Mouse (Mus musculus) adipocyte (in vitro differentiated cells): ENCODE results near the gene Rundc1.
"Not testable (repeated sequence)": the region's sequence is repeated elsewhere in the genome, so short reads cannot be mapped to it uniquely, and the experiment has no call there.

Experiments
- DNase-seq: peaks from one replicate; pipeline ENCODE4 v3.0.0-alpha.2; 2016; ENCODE audit warnings: low spot score

The Rundc1 gene

GRCm38 (mm10) chr11:101424925-101425813, at the start of gene Rundc1, which contains the start of gene Ptges3l:
Gene Rundc1 (plus strand): TSS chr11:101425085.
Gene Ptges3l (minus strand): TSS chr11:101425333.
- peak; percentile 98 for DNase-seq

GRCm38 (mm10) chr11:101378196-101378595, 46.7 kb upstream of the Rundc1 start:
- not testable (repeated sequence) for DNase-seq

- peak; percentile 97 for DNase-seq
Observed at GRCm38 (mm10) chr11:101378926-101379325, 46.0 kb upstream of the Rundc1 start.

- no peak for DNase-seq
Observed at GRCm38 (mm10) chr11:101381817-101382216, 43.1 kb upstream of the Rundc1 start.

- DNase-seq = peak; percentile 94
Observed at GRCm38 (mm10) chr11:101395110-101395509, 29.8 kb upstream of the Rundc1 start.

GRCm38 (mm10) chr11:101415306-101415705, 9.6 kb upstream of the Rundc1 start:
- peak; percentile 36 for DNase-seq

- DNase-seq = peak; percentile 62
Observed at GRCm38 (mm10) chr11:101416433-101417100, 8.3 kb upstream of the Rundc1 start.

- DNase-seq = peak; percentile 75
Observed at GRCm38 (mm10) chr11:101417101-101417855, 7.6 kb upstream of the Rundc1 start, which contains the start of gene Aarsd1. Gene Aarsd1 (minus strand): TSS chr11:101417615.

- no peak for DNase-seq
Observed at GRCm38 (mm10) chr11:101418991-101419390, 5.9 kb upstream of the Rundc1 start.

GRCm38 (mm10) chr11:101419610-101420009, 5.3 kb upstream of the Rundc1 start:
- no peak for DNase-seq

GRCm38 (mm10) chr11:101420148-101420547, 4.7 kb upstream of the Rundc1 start:
- no peak for DNase-seq

- DNase-seq = no peak
Observed at GRCm38 (mm10) chr11:101424105-101424851, 607 bp upstream of the Rundc1 start, which contains the start of gene Gm27029. Gene Gm27029 (minus strand): TSS chr11:101424796.

- no peak for DNase-seq
Observed at GRCm38 (mm10) chr11:101426165-101426564, 1.3 kb downstream of the Rundc1 start.

- DNase-seq = no peak
Observed at GRCm38 (mm10) chr11:101431327-101431726, 6.4 kb downstream of the Rundc1 start.

GRCm38 (mm10) chr11:101433396-101433795, 8.5 kb downstream of the Rundc1 start:
- no peak for DNase-seq

- DNase-seq = no peak
Observed at GRCm38 (mm10) chr11:101435831-101436230, 10.9 kb downstream of the Rundc1 start.

- DNase-seq = no peak
Observed at GRCm38 (mm10) chr11:101436916-101437315, 12.0 kb downstream of the Rundc1 start.

- DNase-seq = not testable (repeated sequence)
Observed at GRCm38 (mm10) chr11:101438006-101438405, 13.1 kb downstream of the Rundc1 start.

GRCm38 (mm10) chr11:101441450-101442126, 16.7 kb downstream of the Rundc1 start:
- DNase-seq = not testable (repeated sequence)

- DNase-seq = peak; percentile 99
Observed at GRCm38 (mm10) chr11:101442127-101442693, 17.3 kb downstream of the Rundc1 start, which contains the start of gene Rpl27. Gene Rpl27 (plus strand): TSS chr11:101442298.
